ENCODE assay signal across 26 mouse cellular contexts in the genomic region with DNA sequence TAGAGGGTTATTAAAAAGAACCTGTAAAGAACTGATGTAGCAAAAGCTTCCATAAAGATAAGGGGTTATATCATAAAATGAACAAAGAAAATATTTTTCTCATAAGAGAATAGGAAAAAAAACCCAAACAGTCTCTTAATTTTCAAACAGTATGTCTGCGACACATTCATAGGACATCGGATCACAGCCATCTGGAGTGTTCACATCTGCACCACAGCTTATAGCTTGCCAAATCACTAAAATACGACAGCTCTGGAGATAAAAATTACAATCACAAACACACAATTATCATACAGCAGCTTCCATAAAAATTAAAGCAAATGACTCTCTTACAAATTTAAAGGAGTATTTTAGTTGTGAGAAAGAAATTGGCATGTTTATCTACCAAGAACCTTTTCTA.
A peak's percentile ranks its signal among the peaks of the same experiment; 100 is the strongest.
DNase-seq lines count a peak whose midpoint lies in the region; ATAC-seq and TF ChIP-seq lines count a peak whose summit lies in the region.
"Had no signal": no experiment of that assay in that cellular context is flagged by ENCODE, and none has a peak within 500 bp of the region (broad histone marks: within the 10 kb centered on the region; RNA-seq: fewer than 3 reads in every experiment).

No protein-coding gene starts in this region.

- no peak overlapping the region for H3K4me3 ChIP-seq in forebrain, embryonic 14.5 days (ENCODE audit: low read depth, low read length)
- no peak overlapping the region for H3K4me3 ChIP-seq in forebrain, embryonic 13.5 days
- H3K4me3 ChIP-seq in lung, embryonic 14.5 days (ENCODE audit: low read depth, low read length): no peak overlapping the region
- H3K4me3 ChIP-seq: embryonic facial prominence, embryonic 13.5 days; embryonic facial prominence, embryonic 15.5 days; erythroblast, embryonic 14.5 days; forebrain, embryonic 10.5 days; forebrain, embryonic 12.5 days had no signal

- no peaks in the 10 kb centered on the region for H3K4me1 ChIP-seq in forebrain, embryonic 14.5 days (ENCODE audit: control insufficient read depth, insufficient read depth, low read length)
- no peaks in the 10 kb centered on the region for H3K4me1 ChIP-seq in forebrain, embryonic 13.5 days
- H3K4me1 ChIP-seq in lung, embryonic 14.5 days (ENCODE audit: insufficient read depth): no peaks in the 10 kb centered on the region
- H3K4me1 ChIP-seq: embryonic facial prominence, embryonic 13.5 days; embryonic facial prominence, embryonic 15.5 days; forebrain, embryonic 10.5 days; forebrain, embryonic 12.5 days had no signal

- no peak overlapping the region for H3K27ac ChIP-seq in forebrain, embryonic 14.5 days (ENCODE audit: low read depth, low read length)
- H3K27ac ChIP-seq in forebrain, embryonic 13.5 days: no peak overlapping the region
- H3K27ac ChIP-seq in lung, embryonic 14.5 days (ENCODE audit: low read depth): no peak overlapping the region
- H3K27ac ChIP-seq: embryonic facial prominence, embryonic 13.5 days; embryonic facial prominence, embryonic 15.5 days; forebrain, embryonic 10.5 days; forebrain, embryonic 12.5 days had no signal

- no peak for TF ChIP-seq CTCF in lung, embryonic 14.5 days (IDR thresholded peaks at IDR 0.05; ENCODE audit: low read depth)

- no peak for ATAC-seq in forebrain, embryonic 14.5 days
- ATAC-seq in forebrain, embryonic 13.5 days: no peak
- ATAC-seq in lung, embryonic 14.5 days (ENCODE audit: insufficient read depth): peak; percentile 71; the same call in 1 of the 2 replicates
- ATAC-seq: activated CD4-positive, CD25-positive, alpha-beta regulatory T cell, adult 4 months; CD4-positive, CD25-positive, alpha-beta regulatory T cell, adult 4 months; Patski had no signal

- 82% methylated on average over 3 of the region's 3 CpGs for WGBS in forebrain, embryonic 14.5 days
- WGBS in forebrain, embryonic 13.5 days: 80% methylated on average over 3 of the region's 3 CpGs
- 46% methylated on average over 3 of the region's 3 CpGs for WGBS in lung, embryonic 14.5 days

- no peaks in the 10 kb centered on the region for H3K9me3 ChIP-seq in forebrain, embryonic 14.5 days (replicated peaks; ENCODE audit: control insufficient read depth, low read length)
- H3K9me3 ChIP-seq in forebrain, embryonic 13.5 days (replicated peaks): no peaks in the 10 kb centered on the region
- H3K9me3 ChIP-seq in lung, embryonic 14.5 days (ENCODE audit: low read depth, low read length): no peaks in the 10 kb centered on the region
- H3K9me3 ChIP-seq: embryonic facial prominence, embryonic 15.5 days; forebrain, embryonic 10.5 days; forebrain, embryonic 12.5 days; G1E had no signal

- H3K27me3 ChIP-seq in forebrain, embryonic 14.5 days (replicated peaks; ENCODE audit: control insufficient read depth, insufficient read depth, low read length): no peaks in the 10 kb centered on the region
- H3K27me3 ChIP-seq in forebrain, embryonic 13.5 days: no peaks in the 10 kb centered on the region
- no peaks in the 10 kb centered on the region for H3K27me3 ChIP-seq in lung, embryonic 14.5 days (ENCODE audit: insufficient read depth, low read length)
- H3K27me3 ChIP-seq: CH12.LX; embryonic facial prominence, embryonic 13.5 days; embryonic facial prominence, embryonic 15.5 days; forebrain, embryonic 12.5 days; Patski had no signal

- no peak overlapping the region for H3K4me2 ChIP-seq in forebrain, embryonic 14.5 days (ENCODE audit: low read length)
- H3K4me2 ChIP-seq in forebrain, embryonic 13.5 days: no peak overlapping the region
- H3K4me2 ChIP-seq in lung, embryonic 14.5 days: no peak overlapping the region
- H3K4me2 ChIP-seq: embryonic facial prominence, embryonic 13.5 days; embryonic facial prominence, embryonic 15.5 days; forebrain, embryonic 12.5 days had no signal

- no peak overlapping the region for H3K9ac ChIP-seq in forebrain, embryonic 14.5 days (ENCODE audit: low read length)
- H3K9ac ChIP-seq in forebrain, embryonic 13.5 days: no peak overlapping the region
- no peak overlapping the region for H3K9ac ChIP-seq in lung, embryonic 14.5 days
- H3K9ac ChIP-seq: embryonic facial prominence, embryonic 13.5 days; embryonic facial prominence, embryonic 15.5 days; forebrain, embryonic 12.5 days had no signal

- no peaks in the 10 kb centered on the region for H3K36me3 ChIP-seq in forebrain, embryonic 14.5 days (ENCODE audit: control insufficient read depth, insufficient read depth, low read length)
- H3K36me3 ChIP-seq in forebrain, embryonic 13.5 days (ENCODE audit: poor library complexity, severe bottlenecking): no peaks in the 10 kb centered on the region
- H3K36me3 ChIP-seq in lung, embryonic 14.5 days (ENCODE audit: insufficient read depth): no peaks in the 10 kb centered on the region
- H3K36me3 ChIP-seq: embryonic facial prominence, embryonic 13.5 days; embryonic facial prominence, embryonic 15.5 days; forebrain, embryonic 10.5 days; forebrain, embryonic 12.5 days; G1E had no signal

- peak; percentile 10 for DNase-seq in forebrain, embryonic 14.5 days (ENCODE audit: low spot score)
- peak; percentile 66 for DNase-seq in lung, embryonic 14.5 days
- no peak for DNase-seq in lung, postnatal 10 days
- DNase-seq in brain, adult 2 months (ENCODE audit: low read depth, low spot score): peak; percentile 23
- DNase-seq: adrenal gland, adult 8-10 months; adrenal gland, postnatal 14 days; adrenal gland, postnatal 36 days; B cell, adult 2 months; cerebellum, adult 11 months; cerebellum, adult 18-20 months; cerebellum, adult 8-10 months; cerebellum, adult 9-11 months; cerebellum, postnatal 14 days; cerebellum, postnatal 36 days; embryo, embryonic 11 days had no signal
